Mouse (Mus musculus) retina, postnatal 1 day (tissue): ENCODE measurements at regions not wholly inside any gene's neighbourhood (a gene's known extent, or its start where the extent isn't known, plus 50 kb on each side); places are given as distances from the start of the nearest gene placed in this dataset.

Experiments used
- DNase-seq: peaks from one replicate; pipeline ENCODE4 v3.0.0-alpha.2; 2012

DNA sequence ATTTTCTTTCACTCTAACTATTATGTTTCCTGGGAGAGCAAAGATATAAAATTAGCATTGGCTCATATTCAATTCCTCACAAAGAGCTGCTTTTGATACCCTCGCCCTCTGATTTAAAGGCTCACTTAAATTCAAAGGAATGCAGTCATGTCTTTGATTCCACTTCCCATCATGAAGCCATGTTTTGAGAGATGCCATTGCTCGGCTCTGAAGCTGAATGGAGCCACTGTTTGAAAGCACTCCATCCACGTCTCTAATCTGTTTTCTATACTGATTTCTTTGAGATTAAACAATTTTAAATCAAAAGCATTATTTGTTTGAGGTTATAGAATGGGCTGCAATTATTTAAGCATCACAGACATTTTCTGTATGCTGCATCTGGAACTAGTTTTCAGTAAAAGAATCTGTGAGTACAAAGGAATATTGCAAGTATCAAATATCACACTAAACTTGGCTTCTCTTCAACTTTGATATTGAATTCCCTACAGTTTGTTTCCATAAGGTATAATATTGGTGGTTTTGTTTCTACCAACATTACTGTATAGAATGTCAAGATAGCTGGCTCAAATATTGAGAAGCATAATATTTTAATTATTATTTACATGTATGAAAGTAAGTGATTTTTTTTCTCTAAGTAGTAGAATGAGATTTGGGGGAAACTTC, 126.4 kb downstream of the Rpl10l start:
- no peak for DNase-seq

DNA sequence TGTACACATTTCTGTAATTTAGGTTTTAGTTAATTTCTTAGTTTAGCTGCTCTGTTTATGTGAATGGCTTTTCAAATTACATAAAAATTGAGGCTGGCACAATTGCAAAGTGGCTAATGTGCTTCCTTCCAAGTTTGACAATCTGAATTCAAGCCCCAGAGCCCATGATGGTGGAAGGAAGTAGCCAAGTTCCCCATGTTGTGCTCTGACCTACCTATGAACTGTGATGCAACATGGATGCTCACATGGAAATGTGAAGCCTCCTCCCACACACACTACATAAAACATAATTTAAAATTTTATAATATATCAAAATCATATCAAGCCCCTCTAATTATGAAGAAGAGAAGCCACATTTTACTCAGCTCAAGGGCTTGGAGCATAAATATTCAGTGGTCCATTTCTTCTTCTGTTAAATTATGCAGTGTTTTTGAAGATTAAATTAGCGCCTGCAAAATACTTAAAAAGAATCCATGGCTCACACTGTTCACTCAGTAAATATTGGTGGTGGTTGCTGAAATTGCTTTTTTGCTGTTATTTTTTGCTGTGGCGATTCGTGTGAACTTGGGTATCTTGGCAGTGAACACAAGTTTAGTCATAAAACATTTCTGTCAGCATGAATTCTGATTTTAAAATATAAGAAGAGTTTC, 127.1 kb downstream of the Rpl10l start:
- no peak for DNase-seq

DNA sequence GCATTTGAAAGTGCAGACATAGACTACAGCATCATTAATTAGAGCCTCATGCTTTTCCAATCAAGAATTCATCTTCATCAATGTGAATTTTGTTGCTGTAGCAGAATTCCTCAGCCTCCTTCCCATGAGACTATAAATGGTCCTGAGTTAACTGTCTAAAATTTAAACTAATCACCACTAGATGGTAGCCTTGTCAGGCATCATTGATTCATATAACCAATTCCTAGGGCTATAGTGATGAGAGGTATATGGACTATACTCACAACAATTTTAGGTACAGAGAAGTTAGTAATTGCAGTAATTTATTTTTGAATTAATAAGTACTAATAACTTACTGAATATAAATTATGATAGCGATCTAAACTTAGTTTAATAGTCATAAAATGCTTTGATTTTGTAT, 153.3 kb downstream of the Rpl10l start:
- DNase-seq = peak; percentile 11

DNA sequence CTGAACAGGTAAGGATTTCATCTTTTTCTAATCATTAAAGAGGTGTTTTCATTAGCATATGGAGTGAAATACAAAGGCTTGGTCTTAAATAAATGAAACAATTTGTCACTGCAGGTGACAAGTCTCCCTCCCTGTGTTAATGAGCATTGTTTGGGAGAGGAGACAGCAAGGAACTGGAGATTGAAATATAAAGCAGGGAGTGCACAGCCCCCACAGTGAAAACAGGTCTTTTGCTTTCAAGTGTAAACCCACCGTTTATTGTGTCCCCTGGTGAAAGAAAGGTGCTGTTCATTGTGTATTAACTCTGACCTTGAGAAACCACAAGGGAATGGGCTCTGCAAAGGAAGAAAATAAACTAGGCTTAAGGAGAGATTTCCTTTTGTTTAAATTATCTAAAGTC, 164.6 kb downstream of the Rpl10l start:
- DNase-seq = no peak

DNA sequence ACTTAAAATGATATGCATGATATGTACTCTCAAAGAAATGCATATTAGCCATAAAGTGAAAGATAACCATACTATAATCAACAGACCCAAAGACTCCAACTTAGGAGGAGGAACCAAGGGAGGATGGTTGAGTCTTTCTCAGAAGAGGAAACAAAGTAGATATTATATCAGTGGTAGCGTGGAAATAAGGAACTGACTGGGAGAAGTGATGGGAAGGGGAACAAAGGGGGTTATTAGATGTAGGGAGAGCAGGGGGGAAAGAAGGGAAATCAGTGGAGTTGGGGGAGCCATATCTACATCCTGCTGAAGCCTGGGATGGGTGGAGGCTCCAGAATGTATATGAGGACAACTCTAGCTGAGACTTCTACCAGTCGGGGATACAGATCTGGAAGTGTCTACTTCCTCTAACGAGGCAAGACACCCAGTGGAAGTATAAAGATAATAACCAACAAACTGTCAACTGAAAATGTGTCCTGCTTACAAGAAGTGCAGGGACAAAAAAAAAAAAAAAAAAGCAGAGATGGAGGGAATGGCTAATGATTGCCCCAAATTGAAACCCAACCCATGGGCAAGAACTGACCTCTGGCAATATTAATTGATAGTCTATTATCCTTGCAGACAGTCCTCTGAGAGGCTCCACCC, 193.3 kb downstream of the Rpl10l start:
- DNase-seq = no peak

DNA sequence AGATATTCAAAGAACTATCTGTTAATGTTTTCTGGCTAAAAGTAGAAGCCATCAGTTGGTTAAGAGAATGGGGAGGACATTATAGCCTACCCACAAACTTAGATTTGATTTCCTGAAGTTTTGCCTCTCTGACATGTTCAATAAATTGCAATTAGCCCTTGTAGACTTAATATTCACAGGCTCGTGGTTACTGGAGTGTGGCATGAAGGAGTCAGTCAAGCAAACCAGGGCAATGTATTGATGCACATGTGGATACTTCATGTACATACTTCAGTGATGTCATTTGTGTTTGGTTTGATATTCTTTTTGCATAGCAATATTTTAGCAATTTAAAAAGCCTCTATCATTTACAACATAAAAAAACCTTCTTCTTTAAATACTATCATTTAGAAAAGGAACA, 223.9 kb downstream of the Rpl10l start:
- peak; percentile 78 for DNase-seq

DNA sequence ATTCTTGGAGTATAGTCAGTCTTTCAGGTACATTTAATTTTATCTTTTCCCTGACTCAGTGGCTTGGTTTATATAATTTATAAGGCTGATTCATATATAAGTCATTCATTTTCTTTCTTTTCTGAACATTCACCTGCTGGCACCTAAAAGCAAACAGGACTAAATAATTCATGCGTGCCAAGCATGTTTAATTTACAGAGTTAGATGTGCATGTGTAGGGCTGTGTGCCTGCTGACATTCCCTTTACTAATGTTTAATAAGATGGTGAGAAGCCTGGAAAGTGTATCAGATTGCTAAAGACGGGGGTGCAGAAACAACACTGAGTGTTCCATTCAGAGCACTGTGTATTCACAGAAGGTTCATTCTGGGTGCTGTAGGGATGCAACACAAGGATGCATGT, 229.0 kb downstream of the Rpl10l start:
- DNase-seq = peak; percentile 49

DNA sequence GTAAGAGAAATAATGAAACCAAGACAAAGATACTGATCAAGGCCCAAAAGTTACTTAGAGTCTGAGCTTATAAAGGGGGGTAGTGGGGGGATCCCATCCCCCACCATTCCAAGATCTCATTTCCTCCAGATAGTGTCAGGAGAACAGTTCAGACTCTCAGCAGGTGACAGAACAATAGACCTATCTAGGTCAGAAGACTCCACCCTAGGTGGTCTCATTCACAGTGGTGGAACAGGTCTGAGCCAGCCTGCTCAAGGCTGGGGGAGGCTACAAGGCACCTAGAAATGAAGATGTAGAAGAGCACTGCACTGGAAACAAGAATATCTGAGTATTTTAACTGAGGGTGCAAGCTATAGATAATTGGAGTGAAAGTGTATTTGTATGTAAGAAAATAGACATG, 235.3 kb downstream of the Rpl10l start:
- DNase-seq = peak; percentile 11

DNA sequence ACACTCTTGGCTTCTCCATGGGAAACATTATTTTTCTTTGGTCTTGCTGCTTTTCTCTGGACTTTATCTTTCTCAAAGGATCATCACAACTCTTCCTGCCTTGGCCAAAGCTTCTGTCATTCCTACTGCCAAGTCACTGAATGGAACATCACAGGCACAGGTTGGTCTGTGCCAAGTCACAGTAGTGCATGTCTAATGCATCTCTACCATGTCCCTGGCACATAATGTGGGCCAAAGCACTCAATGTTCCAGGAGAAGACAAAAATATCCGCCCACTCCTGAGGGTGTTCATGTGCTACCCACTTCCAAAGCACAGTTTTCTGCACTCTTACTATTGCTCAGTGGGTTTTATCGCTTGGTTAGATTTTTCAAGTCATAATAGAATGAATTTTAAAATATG, 247.9 kb downstream of the Rpl10l start:
- DNase-seq = no peak

DNA sequence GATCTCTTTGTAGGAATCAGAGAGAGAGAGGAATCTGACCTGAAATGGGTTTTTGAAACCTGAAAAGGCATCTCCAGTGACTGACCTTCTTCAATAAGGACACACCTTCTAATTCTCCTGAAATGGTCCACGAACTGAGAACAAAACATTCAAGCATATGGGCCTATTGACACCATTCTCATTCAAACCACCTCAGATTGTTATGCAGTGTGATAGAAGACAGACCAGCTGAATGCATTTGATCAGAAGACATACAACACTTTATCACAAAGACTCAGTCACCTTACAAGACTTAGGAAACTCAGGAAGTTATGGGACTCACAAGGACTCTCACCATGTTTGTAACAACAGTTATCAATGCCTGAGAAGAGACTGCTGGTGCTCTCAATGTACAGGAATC, 256.7 kb downstream of the Rpl10l start:
- no peak for DNase-seq

DNA sequence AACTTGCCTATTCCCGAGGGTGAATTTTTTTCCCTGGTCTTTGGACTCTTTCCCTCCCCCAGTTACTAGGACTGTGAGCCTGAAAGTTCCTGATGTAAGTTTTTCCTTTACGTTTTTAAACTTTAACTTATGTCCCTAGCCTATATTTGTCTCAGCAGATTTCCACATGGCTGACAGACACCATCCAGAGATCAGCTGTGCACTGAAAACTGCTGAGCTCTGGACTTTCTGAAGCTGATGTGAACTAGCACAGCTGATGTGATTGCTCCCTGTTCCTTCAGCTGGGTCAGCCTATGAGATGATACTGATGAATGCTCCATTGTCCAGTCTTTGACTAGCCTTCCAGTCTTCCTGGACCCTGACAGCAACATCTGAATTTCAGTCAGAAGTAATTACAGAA, 271.5 kb downstream of the Rpl10l start:
- DNase-seq = peak; percentile 5
